Mouse (Mus musculus) ovary, postnatal 36 days (tissue): ENCODE results near the gene Atp6ap1l.
A peak's percentile ranks its signal among the peaks of the same experiment; 100 is the strongest.
"Not testable (repeated sequence)": the region's sequence is repeated elsewhere in the genome, so short reads cannot be mapped to it uniquely, and the experiment has no call there.

Source experiments
- DNase-seq: peaks from one replicate; pipeline ENCODE4 v3.0.0; 2022; ENCODE audit warnings: low spot score, mixed read lengths

Atp6ap1l gene

DNA sequence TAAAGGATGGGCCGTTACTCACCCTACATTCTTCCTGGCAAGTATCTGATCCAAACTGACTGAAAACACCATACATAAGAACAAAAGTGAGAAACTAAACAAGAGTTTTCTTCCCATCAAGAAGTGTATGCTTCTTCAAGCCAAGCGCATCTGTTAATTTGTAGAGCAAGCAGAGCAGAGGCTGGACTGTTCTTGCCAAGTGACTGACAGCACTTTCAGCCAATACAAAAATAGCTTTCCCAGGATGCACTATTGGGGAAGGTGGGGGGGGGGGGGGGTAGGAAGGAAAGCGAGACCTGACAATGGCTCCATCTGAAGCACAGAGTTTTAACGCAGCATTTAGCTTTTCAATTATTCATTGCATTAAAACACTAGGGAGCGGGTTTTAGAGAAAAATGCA is at the start of gene Atp6ap1l:
Atp6ap1l (minus strand) TSS at position 180 of the 400 bp plus-strand sequence.
- no peak for DNase-seq

DNA sequence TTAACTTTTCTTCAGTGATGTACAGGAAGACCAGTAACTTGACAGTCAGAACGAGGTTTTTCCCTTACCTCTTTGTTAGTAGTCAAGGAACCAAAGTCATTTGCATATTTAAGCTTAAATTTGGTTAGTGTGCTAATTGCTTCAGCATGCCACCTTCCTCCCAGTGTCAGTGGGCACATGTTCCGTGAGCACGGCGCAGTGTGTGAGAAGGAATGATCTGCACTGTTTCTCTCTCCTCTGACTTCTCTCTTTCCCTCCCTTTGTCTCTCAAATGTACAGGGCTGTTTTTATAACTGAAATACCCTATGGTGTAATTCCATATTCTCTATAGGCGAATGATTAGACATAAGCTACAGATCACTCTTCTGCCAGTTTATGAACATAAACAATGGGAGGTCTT is 34.4 kb upstream of the Atp6ap1l start:
- DNase-seq, result no peak

DNA sequence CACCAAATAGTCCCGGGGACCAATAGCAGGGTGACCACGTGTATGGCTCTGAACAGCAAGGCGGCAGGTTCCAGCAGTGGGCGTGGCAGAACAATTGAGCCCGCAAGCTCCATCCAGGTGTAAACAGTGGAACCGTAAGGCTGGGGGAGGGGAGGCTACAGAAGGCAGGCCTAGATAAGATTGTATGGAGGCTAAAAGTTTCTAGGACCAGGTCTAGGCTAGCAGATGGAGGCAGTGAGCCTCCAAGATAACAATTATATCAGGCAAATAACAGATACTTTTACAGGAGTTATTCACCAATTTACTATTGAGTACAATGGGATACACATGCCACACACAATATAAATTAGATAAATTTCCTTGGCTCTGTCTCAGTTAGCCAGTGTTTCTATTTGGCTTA is 34.0 kb upstream of the Atp6ap1l start:
- no peak for DNase-seq

DNA sequence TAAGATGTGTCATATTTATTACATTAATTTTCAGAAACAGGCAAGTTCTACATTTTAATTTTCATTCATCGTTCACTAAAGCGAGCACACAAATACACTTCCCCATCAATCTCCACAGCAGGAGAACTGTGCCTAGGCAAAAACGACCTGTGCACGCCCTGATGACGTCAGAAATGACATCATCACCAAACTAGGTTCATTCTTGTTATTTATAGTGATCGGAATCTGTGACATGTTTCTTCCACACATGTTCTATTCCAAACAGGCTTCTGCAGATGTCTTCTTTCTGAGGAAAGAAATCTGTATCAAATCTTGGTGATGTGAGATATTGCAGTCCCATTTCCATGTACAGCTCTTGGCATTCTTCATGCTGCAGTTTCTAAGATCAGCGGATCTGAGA is 30.7 kb upstream of the Atp6ap1l start:
- no peak for DNase-seq

DNA sequence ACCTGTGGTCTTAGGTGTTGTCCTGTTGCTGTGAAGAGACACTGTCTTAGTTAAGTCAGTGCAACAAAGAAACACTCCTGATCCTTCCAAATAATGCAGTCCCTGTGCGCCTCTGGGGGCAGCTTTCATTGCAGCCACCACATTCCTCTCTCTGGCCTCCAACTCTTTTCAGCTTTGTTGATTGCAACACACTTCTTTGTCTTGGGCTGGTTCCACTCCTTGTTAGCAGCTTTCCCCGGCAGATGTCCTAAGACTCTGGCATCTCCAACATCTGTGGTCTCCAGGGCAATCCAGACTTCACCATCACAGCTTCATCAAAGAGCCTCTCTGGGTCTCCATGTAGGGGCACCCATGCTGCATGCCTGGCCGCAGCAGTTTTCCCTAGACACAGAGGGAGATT is 28.1 kb upstream of the Atp6ap1l start:
- DNase-seq, result no peak

DNA sequence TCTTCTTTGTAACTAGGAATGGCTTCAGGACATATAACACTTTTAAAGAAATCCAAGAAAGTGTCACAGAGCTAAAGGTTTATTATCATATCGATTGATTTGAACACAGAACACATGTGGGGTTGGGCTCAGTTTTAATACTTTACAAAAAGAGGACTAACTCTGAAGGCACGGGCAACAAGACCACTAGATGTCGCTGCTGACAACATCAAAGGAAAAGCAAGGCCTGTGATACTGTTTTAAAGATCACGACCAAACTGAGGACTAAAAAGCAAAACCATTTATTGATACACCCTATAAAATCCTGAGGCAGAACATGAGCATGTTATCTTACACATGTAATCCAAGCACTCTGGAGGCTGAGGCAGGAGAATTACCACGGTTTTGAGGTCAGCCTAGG is 24.7 kb upstream of the Atp6ap1l start:
- peak; percentile 31 for DNase-seq

DNA sequence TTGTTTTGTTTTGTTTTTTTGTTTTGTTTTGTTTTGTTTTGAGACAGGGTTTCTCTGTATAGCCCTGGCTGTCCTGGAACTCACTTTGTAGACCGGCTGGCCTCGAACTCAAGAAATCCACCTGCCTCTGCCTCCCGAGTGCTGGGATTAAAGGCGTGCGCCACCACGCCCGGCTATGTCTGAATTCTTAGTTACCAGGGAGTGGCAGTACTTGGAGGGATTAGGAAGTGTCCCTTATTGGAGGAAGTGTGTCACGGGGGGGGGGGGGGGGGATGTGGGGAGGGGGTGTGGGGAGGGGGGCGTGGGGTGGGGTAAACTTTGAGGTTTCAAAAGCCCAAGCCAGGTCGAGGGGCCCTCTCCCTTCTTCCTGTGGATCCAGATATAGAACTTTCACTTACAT is 23.1 kb upstream of the Atp6ap1l start:
- not testable (repeated sequence) for DNase-seq

DNA sequence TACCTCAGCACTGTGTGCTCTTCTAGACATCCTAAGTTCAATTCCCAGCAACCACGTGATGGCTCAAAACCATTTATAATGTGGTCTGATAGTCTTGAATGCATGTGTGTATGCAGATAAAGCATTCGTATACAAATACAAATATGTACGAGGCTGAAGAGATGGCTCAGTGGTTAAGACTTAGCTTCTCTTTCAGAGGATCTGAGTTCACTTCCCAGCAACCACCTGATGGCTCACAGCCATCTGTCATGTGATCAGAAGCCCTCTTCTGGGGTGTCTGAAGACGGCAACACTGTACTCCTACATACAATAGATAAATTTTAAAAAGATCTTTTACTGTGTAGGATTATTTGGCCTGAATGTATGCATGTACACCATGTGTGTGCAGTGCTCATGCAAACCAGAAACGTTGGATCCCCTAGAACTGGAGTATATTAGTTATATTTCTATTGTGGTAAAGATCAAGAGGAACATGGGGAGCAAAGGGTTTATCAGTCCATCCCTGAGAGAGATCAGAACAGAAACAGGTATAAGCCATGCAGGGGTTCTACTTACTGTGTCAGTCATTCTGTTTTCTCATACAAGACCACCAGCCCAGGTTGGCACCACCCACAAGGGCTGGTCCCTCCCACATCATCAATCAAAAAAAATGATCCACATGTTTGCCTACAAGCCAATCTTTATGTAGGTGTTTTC is 21.9 kb upstream of the Atp6ap1l start:
- DNase-seq, result no peak

DNA sequence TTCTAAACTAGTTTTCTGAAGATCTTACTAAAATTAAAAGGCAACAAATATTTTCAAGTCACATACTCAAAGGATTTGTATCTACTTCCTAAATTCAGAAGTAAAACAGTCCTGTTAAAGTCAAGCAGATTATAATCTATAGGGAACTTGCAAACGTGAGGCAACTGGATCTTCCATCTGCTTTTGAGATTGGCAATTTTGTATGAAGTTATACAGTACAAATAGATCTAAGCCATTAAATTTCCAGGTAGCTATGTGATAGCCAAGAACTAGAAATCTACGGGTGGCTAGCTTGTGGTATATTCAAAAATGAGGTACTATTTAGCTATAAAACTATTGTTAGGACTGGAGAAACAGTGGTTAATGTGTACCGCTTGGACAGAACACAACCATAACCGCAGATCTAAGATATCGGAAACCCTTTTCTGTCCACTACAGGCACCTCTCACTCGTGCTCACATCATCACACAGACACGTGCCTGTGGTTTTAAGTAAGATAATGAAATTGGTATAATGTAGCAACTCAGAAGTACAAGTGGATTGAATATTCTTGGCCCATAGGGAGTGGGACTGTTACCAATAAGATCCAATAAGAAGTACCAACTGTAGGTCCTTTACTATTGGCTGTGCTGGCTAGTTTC is 21.1 kb upstream of the Atp6ap1l start:
- DNase-seq, result no peak

DNA sequence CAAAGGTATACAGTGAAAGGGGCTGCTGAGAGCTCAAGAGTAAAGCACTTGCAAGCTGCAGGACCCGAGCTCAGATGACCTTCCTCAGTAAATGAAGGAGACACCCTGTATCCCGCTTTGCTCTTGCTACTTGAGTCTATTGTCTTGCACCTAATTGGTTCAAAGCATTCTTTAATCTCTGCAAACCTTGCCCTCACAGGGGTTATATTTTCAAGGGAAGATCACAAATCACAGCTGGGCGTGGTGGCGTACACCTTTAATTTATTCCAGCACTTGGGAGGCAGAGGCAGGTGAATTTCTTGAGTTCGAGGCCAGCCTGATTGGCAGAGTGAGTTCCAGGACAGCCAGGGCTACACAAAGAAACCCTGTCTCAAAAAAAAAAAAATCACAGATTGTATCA is 20.0 kb upstream of the Atp6ap1l start:
- DNase-seq, result no peak

DNA sequence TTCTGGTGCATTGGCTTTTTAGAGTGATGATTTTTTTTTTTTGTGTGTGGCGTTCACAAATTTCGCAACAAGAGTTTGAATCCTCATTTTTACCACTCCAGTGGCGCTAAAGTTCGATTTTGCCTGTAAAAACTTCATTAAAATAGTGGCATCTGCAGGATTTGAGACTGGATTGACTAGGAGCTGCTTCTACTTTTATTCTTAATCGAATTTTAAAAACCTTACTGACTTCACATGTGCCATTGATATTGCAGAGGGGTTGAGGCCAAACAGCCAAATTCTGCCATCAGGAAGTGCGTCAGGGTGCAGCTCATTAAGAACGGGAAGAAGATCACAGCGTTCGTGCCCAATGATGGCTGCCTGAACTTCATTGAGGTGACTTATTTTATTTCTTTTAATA is 18.9 kb upstream of the Atp6ap1l start:
- no peak for DNase-seq

DNA sequence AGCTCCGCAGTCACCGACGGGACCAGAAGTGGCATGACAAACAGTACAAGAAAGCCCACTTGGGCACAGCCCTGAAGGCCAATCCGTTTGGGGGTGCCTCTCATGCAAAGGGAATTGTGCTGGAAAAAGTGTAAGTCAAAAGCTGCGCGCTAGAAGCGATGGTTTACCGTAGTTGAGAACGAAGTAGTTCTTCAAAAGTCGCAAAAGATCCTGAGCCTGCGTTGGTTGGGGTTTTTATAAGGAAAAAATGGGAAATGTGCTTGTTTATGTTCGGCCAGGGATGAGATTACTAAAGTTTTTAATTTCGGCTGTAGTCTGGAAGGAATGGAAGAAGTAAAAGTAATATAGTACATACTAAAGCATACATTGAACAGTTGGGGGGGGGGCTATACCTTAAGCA is 18.5 kb upstream of the Atp6ap1l start:
- DNase-seq, result not testable (repeated sequence)

DNA sequence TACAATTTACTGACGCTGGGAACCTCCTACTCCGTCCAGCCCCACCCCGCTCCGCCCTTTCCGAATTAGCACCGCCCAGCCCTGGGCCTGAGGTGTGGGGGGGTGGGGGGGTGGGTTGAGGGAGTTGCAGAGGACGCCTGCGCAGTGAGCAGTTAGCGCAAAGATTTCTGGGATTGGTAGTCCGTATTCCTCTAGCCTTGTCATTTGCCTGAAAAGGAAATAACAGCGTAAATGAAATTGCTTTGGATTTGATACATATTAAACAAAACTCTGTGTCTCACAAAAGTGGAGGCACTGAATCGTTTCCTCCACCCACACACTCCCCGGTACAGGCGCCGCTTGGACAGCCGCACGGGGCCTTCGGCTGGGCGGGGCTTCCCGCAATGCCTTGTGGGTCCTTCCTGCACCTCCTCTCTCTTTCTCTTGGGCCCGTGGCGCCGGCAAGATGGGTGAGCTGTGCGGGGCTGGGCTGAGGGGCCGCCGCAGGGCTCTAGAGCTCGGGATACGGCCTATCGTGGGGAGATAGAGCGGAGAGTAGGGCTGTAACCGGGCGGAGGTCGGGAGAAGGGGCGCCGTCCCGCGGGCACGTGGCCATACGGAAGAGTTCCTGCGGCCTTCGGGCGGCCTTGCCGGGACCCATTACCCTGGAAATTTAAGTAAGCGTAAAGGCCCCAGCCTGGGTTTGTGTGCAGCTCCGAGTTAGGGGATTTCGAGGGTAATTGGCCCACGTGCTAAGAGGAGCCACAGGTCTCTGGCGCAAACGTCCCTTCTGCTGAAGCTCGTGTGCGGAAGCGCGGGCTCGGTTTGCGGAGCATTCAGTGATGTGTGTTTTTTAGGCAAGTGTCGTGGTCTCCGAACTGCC is 17.8 kb upstream of the Atp6ap1l start, which contains the start of gene Rps23:
Rps23 (plus strand) TSS at position 208 of the 862 bp plus-strand sequence.
- peak; percentile 88 for DNase-seq

DNA sequence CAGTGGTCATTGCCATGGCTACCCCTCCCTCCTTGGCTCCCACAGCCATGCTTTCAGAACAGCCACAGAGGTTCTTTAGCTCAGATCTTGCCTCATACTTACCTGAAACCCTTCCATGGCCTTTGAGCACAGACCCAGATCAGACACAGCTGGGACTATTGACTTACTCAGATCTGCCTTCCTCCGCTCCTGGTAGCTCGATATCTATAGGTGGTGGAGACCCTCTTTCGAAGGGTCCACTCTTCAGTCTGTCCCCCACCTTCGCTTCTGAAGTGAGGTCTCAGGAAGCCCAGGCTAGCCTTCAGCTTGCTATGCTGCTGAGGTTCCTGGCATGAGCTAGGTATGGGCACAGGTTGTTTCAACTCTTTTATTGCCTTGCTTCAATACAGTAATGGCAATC is 9.6 kb upstream of the Atp6ap1l start:
- no peak for DNase-seq

DNA sequence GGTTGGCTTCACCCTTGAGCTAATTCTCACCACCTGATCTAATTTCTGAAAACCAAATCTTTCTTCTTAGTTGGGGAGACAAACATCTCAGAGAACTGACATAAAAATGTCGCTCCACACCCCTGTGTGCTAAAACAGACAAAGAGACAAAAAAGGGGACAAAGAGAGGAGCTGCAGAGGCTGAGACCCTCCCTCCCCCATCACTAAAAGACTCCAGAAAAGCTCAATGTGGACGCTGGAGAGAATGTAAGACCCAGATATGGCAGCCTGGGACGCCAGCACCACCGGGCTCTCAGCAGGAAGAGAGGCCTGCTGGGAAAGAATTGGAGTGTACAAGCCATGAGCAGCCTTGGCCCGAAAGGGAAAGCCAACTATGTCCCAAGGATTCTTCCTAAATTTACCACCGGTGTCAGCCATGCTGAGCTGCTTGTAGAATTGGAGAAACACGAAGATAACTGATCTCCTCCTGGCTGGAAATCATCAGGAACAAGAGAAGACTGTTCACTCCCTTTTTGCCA is 8.6 kb upstream of the Atp6ap1l start:
- DNase-seq, result no peak

DNA sequence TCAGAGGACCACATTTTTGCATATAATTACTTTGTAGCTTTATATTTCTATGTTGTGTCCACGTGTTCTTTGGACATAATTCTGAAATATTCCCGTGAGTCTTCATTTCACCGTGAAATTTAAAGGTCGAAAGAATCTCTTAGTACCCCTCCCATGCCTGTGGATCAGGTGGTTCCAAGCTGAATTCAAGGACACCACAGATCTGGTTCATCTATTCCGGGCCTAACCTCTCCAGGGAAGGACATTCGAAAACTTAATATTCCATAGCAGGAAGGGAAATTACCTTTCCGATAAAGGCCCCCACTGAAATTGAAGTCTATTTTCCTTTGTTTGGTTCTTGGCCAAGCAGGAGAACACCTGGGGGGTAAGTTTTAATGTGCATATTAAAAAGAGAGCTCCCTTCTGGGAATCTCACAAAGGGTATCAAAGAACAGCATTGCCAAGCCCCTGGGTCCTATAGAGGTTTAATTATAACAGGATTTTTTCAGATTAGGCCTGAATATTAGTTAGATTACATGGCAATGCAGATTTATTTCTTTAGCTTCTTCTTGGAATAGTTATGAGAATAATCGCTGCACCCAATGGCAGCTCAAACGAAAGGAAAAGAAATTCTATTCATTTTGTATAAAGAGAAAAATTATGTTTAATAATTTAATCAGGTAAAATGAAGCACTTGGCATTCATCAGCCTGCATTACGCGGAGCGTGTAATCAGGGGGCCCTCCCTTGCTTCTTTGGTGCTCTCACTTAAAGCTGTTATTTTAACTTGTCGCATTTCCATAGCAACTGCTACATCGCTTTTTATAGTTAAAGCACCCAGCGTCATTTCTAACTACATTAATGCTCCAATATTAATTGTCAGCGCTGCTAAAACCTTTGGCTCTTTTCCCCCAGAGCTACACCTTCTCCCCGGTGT is 7.9 kb upstream of the Atp6ap1l start:
- DNase-seq, result no peak

DNA sequence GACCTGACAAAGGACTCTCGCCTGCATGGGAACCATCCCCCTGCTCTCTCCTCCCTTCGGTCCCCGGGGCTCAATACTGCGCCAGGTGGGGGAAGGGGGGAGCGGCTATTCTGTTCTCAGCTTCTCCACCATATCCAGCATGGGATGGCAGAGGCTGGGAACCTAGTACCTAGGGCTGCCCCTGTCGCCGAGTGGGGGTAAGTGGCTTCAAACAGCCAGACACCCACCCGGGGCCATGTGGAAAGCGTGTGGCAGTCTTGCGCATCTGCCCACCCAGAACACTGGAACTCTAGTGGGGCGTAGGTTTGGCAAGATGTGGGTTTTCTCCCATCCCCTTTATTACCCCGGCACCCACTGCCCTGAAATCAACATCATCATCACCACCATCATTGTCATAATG is 2.2 kb upstream of the Atp6ap1l start:
- DNase-seq, result no peak

DNA sequence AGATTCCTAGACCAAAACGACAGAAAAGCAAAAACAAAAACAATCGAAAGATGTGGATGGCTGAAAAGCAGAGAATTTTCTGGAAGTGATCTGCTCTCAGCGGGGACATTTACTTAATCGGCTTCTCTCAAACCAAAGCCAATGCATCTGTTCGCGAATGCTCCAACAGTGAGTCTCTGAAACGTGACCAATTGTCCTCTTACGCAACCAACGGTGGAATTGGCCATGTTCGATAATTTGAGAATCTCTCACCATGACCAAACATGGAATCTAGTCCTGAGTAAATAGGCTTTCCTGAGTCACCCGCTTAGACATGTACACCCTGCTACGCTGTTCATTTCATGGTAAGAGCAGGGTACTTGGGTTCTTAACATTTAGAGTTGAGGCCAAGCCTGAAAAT is 8.3 kb downstream of the Atp6ap1l start:
- no peak for DNase-seq

DNA sequence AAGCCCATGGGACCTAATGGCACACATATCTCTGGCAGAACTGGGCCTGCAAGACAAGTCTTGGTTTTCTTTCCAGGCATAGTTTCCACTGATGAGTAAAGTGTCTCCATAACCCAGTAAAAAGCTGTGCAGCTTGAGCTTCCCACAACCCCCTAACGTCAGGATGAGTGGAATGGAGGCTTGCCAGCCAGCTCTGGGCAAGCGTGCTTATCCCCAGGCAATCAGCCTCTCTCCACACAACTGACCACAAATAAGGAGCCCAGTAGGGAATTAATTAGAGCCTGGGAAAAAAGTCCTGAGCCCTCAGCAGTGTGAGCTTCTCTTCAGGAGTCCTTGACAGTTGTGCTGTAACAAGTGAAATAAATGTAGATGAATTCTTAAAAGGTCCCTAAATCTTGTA is 9.1 kb downstream of the Atp6ap1l start:
- no peak for DNase-seq

DNA sequence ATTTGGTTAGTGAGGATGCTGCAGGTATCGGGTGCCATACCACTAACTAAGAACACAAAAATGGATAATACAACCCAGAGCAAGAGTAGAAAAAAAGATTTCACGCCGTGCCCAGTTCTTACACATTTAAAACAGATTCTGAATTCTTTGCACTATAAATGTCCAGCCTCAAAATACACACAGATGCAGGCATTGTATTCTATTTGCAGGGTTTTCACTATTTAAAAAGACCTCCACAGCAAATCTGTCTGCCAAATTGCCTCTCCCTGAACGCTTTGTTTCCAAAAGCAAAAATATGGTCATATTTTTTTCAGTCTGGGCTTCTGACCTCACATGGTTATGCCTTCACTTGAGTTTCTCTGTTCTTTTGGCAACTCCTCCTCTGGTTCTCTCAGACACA is 10.3 kb downstream of the Atp6ap1l start:
- DNase-seq, result no peak

DNA sequence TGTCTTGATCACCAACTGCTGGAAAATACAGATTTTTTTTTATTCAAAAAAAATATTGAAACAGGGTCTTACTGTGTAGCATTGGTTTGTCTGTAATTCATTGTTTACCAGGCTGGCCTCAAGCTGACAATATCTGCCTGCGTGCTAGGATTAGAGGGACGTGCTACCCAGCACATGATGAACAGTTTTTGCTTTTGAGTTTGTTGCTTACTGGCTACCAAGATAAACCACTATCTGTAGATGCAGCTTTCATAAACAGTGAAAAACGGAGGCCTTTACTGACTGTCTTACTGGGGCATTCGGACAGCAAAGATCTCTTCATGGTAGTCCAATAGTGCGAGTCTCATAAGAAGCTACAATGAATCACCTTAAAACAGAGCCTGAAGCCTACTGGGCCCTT is 15.0 kb downstream of the Atp6ap1l start:
- DNase-seq, result no peak

DNA sequence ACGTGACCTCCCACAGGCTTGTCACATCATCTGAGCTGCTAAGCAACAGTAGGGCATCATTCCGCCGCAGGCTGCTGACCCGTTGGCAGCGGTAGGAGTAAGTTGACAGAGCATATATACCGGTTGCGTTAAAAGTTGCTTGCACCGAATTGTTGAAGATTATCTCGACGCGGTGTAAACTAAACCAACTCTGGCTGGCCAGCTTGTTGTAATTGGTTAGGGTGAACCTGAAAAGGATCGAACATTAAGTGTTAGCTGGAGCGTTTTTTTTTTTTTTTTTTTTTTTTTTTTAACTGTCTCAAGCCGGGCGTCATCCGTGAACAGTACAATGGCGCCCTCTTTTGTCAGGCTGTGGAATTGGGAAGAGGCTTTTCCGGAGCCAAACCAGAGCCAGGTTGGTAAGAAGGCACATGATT is 18.6 kb downstream of the Atp6ap1l start:
- DNase-seq, result peak; percentile 58
